Mouse (Mus musculus): Measurements from ENCODE around the gene Lrch1.

Lrch1 gene

GRCm38 (mm10) chr14:74946751-74947375 lies 813 bp downstream of the Lrch1 start:
- peak; percentile 81 to 83 for DNase-seq (ENCODE audit: low read depth in 2 of 2, low spot score in 2 of 2)

GRCm38 (mm10) chr14:74946321-74946750 lies 1.3 kb downstream of the Lrch1 start:
- DNase-seq (ENCODE audit: low read depth in 2 of 2, low spot score in 2 of 2), result no peak

- no peak for DNase-seq (ENCODE audit: low read depth in 2 of 2, low spot score in 2 of 2)
These were observed 2.1 kb downstream of the Lrch1 start for GRCm38 (mm10) chr14:74945266-74946215.

- no peak for DNase-seq (ENCODE audit: low read depth in 2 of 2, low spot score in 2 of 2)
These were observed 3.4 kb downstream of the Lrch1 start for GRCm38 (mm10) chr14:74944128-74944755.

DNA sequence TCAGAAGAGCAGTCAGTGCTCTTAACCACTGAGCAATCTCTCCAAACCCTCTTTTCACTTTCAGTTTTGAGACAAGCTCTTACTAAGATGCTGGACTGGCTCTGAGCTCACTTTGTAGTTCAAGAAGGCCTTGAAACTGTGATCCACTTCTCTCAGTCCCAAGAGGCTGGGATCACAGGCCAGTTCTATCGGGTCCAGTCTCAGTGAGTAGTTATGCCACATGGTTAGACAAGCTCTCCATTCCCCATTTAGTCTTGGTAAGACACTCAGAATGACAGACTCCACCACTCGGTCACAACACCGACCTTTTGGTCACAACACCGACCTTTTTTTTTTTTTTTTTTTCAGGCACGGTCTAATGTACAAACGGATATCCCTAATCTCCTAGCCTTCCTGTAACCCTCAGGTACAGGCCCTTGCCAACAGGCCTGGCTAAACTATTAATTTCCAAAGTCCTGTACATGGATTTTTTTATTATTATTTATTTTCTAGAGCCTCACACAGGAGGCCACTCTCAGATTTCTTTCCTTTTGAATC lies 4.0 kb downstream of the Lrch1 start:
- no peak for DNase-seq (ENCODE audit: low read depth in 2 of 2, low spot score in 2 of 2)

GRCm38 (mm10) chr14:74943024-74943423 lies 4.7 kb downstream of the Lrch1 start:
- no peak for DNase-seq (ENCODE audit: low read depth in 2 of 2, low spot score in 2 of 2)

GRCm38 (mm10) chr14:74941591-74941990 lies 6.1 kb downstream of the Lrch1 start:
- no peak for DNase-seq (ENCODE audit: low read depth in 2 of 2, low spot score in 2 of 2)

GRCm38 (mm10) chr14:74940741-74941140 lies 6.9 kb downstream of the Lrch1 start:
- DNase-seq (ENCODE audit: low read depth in 2 of 2, low spot score in 2 of 2), result no peak

GRCm38 (mm10) chr14:74939355-74939754 lies 8.3 kb downstream of the Lrch1 start:
- DNase-seq (ENCODE audit: low read depth in 2 of 2, low spot score in 2 of 2), result no peak

DNA sequence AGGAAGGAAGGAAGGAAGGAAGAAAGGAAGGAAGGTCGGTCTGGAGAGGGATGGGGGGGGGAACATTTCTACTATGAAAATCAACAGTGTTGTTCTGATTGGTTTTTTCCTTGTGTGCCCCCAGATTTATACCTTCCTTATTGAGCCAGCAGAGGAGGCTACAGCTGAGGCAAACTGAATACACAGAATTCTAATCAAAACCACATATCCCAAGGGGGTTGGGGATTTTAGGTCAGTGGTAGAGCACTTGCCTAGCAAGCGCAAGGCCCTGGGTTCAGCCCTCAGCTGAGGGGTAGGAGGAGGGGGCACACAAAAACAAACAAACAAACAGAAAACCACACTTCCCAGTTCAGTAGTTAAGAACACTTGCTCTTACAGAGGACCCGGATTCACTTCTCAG lies 8.8 kb downstream of the Lrch1 start:
- no peak for DNase-seq (ENCODE audit: low read depth in 2 of 2, low spot score in 2 of 2)

- DNase-seq (ENCODE audit: low read depth in 2 of 2, low spot score in 2 of 2), result no peak
These were observed 11.0 kb downstream of the Lrch1 start for GRCm38 (mm10) chr14:74936557-74937261.

GRCm38 (mm10) chr14:74935111-74935510 lies 12.6 kb downstream of the Lrch1 start:
- DNase-seq (ENCODE audit: low read depth in 2 of 2, low spot score in 2 of 2), result no peak

GRCm38 (mm10) chr14:74933960-74934710 lies 13.5 kb downstream of the Lrch1 start:
- DNase-seq (ENCODE audit: low read depth in 2 of 2, low spot score in 2 of 2), result no peak

GRCm38 (mm10) chr14:74929739-74930138 lies 17.9 kb downstream of the Lrch1 start:
- DNase-seq (ENCODE audit: low read depth in 2 of 2, low spot score in 2 of 2), result no peak

- DNase-seq (ENCODE audit: low read depth in 2 of 2, low spot score in 2 of 2), result no peak
These were observed 18.8 kb downstream of the Lrch1 start for GRCm38 (mm10) chr14:74928809-74929432.

GRCm38 (mm10) chr14:74926899-74927571 lies 20.6 kb downstream of the Lrch1 start:
- DNase-seq (ENCODE audit: low read depth in 2 of 2, low spot score in 2 of 2), result no peak

DNA sequence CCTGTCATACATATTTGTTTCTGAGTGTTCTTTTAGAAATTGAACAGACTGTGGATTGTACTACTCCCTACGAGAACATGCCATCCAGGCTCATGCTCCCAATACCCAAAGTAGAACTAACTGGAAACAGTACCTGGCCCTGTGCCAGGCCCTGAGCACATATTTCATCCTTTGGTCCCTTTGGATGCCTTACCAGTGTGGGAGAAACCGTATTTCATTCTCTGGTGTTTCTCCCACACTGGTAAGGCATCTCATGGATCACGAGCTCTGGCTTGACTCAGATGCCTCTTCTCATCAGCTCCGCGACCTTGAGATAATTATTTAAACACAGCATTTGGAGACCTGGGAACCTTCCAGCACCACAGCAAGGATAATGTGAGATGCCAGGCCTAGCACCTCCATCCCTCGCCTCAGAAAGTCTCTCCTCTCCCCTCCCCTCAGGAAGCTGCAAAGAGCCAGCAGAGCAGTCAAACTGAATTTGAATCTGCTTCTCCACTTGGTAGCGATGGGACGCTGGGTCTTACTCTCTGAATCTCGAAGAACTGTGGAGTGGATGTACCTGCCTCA lies 21.6 kb downstream of the Lrch1 start:
- DNase-seq (ENCODE audit: low read depth in 2 of 2, low spot score in 2 of 2), result no peak

DNA sequence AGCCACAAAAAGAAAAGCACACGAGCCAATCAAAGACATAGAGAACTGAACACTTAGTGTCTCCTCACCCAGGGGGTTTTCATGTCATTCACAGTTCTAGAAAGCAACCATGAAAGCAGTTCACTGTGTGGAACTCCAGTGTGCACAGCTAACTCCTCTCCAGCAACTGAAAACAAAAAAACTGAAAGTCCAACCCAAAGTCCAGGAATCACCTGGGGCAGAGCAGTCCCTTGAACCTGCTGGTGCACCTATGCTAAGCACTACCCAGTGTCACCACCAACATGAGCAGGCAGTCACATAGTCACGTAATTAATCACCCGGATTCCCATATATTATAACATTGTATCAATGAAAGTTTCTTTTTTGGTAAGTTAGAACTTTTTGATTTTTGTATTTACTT lies 23.2 kb downstream of the Lrch1 start:
- no peak for DNase-seq (ENCODE audit: low read depth in 2 of 2, low spot score in 2 of 2)

DNA sequence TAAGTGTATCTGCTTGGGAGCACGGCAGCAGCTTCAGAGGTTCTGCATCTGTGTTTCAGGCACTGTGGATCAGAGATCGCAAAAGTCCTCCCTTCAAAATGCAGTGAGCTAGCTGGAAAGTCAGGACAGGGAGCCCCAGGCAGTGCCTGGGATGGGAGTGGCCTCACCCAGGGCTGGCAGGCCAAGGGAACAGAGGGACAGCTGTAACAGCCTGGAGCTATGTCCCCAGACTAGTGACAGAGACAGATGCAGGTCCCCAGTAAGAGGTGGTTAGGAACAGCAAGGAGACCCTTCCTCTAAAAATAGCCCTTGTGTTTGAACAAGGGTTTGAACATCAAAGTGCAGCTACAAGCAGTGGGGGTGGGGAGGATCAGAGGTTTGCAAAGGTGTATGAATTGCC lies 23.6 kb downstream of the Lrch1 start:
- DNase-seq (ENCODE audit: low read depth in 2 of 2, low spot score in 2 of 2), result no peak
